Mouse (Mus musculus) layer of hippocampus, postnatal 36 days (tissue): Measurements from ENCODE around the gene Irf2bp2. TPM values are rescaled to one million over a fixed set of nuclear protein-coding genes. Genes with fewer than 3 reads are reported as not detected.
"Not testable (repeated sequence)": the region's sequence is repeated elsewhere in the genome, so short reads cannot be mapped to it uniquely, and the experiment has no call there.

Experiments
- DNase-seq, 2 experiments: peaks; one replicate each; pipeline ENCODE4 v3.0.0; 2022
- total RNA-seq, 2 experiments: library from RNA; stranded (reverse); gene quantifications; 2 replicates each; pipeline ENCODE4 v1.2.3; 2021

The Irf2bp2 gene
- total RNA-seq, 2 experiments from 2014 or later = 61.4 to 61.6 TPM

DNA sequence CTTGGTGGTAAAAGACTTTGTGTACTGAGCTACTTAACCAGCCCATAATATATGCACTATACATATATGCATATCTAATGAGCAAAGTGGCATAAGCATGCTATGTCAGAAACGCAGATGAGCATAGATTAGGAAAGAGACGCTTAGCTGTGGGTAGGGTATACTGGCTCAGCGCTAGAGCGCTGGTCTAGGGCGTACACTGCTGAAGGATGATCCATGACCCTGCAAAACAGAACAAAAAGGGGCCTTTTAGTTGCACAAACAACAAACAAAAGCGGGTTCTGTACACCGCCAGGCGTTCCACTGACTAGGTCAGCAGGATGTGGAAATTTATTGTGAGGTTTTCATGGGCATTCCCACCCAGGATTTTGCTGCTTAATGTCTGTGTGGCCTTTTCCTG lies 8.9 kb upstream of the Irf2bp2 start:
- no peak for DNase-seq

DNA sequence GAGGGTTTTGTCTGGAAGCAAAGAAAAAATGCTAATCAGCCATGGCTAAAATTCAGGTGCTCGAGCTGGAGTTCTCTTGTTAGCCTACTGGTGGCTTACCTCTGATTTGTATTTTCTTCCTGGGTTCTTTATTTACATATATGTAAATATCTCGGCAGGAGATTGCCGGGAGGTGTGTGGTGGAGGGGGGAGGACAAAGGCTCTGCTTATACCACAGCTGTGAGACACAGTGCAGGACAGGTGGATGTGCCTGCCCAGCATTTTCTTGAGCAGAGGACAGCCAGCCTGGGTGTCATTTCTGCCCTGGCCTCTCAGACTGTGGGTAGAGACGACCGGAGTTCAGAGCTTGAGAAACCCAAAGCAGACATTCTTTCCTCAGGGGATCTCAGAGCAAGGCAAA lies 7.5 kb upstream of the Irf2bp2 start:
- DNase-seq = no peak

DNA sequence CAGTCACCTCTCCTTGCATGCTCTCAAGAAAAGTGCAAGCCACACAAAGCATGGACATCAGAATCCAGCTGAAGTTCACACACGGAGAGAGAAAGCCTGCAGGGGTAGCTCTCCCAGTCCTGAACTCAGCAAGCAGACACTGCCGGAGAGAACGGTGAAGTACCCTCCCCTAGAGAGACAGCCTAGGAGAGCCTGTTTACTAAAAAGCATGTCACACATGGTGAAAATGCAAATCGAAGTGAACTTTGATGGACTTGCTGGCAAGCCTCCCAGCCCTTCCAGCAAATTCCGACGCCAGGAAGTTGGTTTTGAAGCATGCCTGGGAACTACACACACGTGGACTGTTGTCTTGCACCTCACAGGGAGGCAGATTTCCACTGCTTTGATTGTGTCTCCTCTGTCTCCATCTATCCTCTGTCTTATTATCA lies 7.0 kb upstream of the Irf2bp2 start:
- no peak for DNase-seq

DNA sequence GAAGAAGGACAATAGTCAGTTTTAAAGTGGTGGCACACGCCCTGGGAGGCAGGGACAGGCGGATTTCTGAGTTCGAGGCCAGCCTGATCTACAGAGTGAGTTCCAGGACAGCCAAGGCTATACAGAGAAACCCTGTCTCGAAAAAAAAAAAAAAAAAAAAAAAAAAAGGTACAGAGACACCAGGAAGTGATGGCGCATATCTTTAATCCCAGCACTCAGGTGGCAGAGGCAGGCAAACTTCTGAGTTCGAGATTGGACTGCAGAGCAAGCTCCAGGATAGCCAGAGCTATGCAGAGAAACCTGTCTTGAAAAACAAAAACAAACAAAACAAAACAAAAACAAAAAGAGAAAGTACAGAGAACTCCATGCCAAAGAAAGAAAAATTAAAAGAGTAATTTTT lies 6.6 kb upstream of the Irf2bp2 start:
- DNase-seq = not testable (repeated sequence)

DNA sequence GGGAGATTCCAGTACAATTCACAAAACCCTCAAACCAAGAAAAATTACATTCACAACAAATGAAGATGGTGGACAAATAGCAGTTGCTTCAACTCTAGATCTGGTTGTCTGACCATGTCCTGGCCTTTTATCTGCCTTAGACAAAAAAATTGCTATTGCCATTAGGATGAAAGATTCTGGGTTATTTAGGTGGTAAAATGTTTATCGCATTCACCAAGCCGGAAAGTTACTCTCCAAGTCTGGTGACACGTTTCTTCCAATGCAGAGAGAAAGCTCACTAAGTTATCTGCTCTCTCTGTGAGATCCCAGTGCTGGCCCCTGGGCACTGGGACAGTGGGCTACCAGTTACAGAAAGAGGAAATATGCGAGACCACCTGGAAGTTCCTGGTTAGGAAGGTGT lies 5.5 kb upstream of the Irf2bp2 start:
- DNase-seq = no peak

DNA sequence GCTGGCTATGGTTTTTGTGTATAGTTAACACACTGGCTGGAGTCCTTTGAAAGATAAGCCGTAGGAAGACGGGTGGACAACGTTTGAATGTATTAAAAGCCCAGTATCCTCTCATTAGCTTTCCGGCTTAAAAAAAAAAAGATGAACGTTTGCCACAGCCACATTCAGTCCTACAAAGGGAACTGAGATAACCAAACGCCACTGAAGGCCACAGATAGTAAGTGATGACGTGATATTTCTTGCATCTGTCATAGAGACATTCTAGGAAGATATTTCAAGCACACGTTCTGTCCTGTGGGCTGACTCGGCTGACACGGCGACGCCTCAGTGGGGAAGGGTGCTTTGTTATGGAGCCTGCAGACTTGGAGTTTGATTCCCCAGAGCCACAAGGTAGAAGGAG lies 4.4 kb upstream of the Irf2bp2 start:
- no peak for DNase-seq

DNA sequence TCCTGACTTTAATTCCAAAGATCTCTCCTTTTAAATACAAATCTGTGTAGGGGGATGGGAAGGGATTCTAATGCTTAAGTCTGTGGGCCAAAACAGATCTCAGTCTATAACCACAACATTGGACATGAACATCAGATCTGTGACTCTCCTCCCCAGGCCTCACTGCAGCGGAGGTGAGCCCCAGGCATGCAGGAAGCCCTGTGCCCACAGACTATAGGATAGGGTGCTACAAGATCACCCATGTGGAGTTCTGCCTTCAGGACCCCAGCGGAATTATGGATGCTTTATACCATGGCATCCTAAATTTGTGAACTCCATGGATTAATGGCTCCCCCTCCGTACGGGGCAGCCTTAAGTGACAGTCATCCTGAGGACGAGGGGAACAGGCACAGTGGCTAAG lies 2.9 kb upstream of the Irf2bp2 start:
- DNase-seq = no peak

DNA sequence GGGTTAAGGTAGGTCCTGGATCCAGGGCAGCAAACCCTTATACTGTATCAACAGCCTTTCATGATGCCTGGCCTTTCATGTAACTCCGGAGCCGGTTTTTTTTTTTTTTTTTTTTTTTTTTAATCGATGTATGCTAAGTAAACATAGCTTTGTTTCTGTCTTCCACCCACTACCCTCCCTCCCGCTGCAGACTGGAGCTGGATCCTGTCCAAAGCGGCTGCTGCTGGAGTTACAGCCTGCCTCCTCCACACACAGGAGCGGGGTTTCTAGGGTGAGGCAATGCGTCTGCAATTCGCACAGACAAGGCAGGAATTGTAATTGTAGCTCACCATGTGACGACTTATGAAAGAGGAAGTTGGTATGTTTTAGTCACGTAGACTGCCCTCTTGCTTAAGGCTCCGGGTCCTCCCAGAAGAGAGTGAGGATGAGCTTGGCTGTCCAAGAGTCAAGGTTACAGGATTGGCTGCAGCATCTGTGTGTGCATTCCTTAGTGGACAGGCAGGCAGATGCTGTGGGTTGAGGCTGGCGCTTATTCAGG lies 2.4 kb upstream of the Irf2bp2 start:
- DNase-seq = peak; percentile 86

DNA sequence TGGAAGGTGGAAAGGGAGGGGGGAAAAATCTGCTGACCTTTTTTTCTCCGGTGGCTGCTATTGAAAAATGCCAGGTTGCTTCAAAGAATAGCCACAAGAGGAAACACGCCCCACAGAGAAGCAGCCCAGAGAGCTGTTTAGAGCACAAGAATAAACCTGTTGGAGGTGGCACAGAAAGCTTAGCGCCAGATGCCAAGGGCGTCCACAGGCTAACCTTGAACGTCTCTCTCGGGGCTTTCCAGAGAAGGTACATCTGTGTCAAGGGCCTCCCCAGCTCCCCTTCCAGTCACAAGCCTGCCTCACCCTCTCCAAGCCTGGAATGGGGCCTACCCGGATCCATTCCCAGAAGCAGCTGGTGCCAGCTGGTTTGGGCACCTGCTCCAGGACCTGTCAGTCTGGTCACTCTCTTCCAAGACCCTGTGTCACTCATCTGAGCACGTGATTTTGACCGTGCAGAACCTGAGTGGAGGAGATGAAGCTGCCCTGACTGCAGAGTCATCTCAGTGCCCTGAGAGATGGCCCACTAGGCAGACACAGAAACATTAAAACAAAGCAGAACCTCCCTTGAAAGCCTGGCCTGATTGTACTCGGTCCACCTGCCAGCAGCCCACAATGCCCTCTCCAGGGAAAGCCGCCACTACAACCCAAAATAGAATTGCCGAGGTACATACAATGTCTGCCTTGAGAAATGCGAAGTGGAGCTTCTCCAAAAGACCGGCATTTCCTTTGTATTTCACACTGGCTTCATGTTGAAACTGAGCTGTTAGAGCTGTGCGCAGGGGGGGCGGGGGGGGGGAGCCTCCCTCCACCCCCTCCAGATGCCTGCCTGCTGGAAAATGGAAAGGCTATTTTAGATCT lies 1.6 kb upstream of the Irf2bp2 start:
- peak; percentile 57 to 67 for DNase-seq

DNA sequence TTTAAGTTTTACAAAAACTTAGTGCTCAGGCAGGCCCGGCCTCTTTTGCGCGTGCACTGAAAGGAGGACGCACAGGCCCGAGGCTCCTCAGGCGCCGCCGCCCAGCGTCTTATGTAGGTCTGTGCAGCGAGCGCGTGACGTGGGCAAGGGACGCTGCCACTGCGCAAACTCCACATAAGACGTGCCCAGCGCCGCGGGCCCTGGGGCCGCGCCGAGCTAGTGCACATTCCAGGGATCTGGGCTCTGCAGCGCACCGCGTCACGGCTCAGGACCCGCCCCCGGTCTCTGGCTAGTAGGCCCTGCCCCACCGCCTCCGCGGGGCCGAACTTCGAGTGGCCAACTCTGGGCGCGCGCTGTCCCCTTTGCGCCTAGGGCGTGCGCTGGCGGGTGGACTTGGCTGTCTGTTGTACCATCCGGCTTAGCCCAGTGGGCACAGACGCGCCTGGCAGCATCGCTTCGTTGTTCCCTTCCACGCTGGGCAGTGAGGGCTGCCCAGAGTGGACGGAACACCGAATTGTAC lies 755 bp upstream of the Irf2bp2 start:
- DNase-seq = peak; percentile 97 to 98

DNA sequence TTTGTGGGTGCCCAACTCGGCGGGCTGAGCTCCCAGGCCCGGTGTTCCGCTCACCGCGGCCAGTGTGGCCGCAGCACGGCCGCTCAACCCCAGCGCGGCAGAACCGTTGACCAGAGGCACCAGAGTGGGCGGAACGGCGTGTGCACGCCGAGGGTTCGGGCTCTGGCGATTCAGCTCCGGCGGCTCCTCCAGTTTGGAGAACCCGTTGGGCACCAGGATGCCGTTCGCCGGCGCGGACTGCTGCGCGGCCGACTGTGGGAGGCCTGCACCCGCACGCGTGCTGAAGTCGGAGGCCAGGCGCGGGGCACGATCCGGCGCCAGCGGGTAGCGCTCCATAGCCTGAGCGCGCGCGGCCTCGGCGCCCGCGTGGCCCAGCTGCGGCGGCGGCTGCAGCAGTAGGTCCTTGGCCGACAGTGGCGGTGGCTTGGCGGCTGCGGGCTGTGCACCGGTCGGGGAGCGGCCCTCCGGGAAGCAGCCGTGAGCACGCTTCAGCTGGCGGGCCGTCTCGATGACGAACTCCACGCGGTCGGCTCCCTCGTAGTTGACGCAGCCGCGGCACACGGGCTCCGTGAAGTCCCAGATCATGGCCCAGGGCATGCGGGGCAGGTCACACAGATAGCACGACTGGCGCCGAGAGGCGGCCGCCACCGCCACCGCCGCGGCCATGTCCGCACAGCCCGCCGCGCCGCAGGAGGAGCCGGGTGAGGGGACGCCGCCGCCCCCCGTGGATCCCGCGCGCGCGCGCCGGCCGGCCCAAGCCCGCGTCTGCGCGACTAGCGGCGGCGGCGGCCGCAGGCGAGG lies 815 bp downstream of the Irf2bp2 start:
- DNase-seq = peak; percentile 59 to 60

DNA sequence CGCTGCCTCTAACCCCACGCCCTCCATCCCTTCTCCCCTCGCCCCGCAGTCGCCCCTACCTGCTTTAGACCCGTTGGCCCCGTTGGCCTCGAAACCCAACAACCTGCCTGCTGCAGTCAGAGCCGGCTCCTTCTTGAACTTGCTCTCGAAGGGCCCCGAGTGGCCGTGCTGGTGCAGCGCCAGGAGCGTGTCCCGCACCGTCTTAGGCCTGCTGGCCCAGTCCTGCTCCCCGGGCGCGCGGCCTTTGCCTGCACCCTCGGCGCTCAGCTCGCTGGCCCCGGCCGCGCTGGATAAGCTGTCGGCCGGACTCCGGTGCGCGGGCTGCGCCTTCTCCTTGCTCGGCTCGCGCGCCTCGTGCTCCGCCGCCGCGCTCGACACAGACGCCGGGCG lies 1.4 kb downstream of the Irf2bp2 start:
- peak; percentile 37 to 51 for DNase-seq

DNA sequence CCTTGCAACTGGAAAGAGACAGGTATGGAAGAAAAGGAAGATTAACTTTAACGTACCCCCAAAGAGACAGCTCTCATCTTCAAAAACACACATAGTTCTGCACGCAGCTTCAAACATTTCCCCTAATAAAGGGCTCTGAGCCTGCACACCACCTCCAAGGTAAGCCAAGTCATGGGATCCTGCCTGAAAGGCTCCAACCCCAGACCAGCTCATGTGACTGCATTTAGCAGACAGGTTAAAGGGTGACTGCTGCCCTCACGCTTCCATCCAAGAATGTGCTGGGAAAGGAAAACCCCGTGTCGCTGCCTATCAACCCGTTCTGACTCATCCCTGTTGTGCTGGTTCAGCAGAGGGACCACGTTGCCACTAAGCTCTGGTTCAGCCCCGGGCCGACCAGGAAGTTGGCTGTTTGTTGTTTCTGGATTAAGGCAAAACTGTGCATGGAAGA lies 1.9 kb downstream of the Irf2bp2 start:
- peak; percentile 40 to 52 for DNase-seq

DNA sequence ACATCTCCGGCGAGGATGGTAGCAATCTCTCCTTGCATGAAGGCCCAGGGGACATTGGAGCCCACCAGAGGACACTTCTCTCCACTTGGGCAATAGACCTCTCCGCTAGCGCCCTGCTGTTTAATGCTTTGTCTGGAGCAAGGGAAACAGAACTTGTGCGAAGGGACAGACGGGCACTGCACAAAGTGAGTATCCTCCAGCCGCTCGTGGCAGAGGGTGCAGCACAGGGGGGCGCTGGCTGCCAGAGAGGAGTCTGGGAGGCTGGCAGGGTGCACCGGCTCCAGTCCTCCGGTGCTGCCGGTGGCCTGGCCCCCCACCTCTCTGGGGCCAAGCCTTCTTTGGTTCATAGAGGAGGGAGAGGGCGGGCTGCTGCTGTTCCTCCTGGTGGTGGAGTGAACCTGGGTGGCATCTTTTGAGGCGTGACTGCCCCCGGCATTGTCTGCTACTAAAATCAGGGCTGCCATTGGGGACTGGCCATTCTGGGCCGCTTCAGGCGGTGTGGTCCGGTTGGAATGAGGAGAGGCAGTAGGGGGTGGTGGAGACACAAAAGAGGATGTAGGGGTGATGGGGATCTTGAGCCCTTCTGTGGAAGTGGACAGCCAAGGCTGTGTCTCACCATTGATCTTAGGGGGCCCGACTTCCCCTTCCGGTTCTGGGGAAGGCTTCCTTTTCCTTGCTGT lies 2.5 kb downstream of the Irf2bp2 start:
- peak; percentile 61 to 67 for DNase-seq

DNA sequence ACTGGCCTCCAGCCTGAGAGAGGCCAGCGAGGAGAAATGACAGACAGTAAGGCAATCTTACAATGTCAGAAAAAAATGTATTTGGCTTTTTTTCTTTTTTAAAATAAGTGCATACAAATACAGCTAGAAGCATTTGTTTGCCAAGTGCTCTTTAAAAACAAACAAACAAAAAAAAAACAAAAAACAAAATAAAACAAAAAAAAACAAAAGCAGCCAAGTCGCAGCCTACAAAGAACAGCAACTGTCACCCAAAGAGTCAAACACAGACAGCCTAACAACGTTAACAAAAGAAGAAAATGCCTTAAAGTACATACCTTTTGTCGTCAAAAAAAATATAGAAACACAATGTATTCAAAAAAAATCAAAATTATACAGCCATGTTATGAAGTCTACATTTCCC lies 3.2 kb downstream of the Irf2bp2 start:
- no peak for DNase-seq

DNA sequence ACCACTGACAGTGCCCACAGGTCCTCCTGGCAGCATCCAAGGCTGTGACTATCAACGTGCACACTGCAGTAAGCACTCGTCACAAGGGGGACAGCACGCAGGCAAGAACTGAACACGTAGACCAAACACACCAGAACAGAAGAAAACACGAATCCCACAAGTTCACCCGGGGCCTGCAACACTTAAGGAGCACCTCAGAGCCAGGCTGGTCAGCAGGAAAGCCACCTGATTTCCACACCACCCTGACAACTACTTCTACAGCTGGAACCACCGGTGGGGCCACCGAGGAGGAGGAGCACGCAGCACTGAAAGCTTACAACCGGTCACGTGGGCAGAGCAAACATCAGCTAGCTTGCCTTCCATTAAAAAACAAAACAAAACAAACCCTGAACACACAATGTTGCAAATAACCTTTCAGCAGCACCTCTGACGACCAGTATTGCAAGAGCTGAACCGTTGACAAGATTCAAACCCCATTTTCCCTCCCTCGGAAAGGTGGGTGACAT lies 3.7 kb downstream of the Irf2bp2 start:
- DNase-seq = peak; percentile 42 to 46

DNA sequence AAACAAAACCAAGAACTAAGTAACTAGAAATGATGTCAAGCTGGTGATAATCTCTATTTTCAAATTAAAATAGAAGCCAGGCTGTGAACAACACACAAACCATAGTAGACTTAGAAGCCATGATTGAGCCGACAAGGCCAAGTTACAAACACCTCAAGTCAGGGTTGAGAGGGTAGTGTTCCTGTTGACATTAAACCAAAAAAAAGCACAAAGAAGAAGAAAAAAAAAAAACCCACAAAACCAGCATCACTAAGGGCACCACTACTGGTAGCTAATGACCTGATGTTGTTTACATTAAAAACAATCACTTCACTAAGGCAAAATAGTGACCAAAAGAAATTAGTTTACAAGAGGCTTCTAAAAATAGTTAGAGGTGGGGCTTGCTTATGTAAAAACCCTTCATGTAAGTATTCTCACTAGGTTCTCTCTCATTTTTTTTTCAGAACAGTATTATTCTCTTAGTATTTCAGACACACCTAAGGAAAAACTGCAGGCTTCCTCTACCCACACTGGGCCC lies 4.2 kb downstream of the Irf2bp2 start:
- no peak for DNase-seq

DNA sequence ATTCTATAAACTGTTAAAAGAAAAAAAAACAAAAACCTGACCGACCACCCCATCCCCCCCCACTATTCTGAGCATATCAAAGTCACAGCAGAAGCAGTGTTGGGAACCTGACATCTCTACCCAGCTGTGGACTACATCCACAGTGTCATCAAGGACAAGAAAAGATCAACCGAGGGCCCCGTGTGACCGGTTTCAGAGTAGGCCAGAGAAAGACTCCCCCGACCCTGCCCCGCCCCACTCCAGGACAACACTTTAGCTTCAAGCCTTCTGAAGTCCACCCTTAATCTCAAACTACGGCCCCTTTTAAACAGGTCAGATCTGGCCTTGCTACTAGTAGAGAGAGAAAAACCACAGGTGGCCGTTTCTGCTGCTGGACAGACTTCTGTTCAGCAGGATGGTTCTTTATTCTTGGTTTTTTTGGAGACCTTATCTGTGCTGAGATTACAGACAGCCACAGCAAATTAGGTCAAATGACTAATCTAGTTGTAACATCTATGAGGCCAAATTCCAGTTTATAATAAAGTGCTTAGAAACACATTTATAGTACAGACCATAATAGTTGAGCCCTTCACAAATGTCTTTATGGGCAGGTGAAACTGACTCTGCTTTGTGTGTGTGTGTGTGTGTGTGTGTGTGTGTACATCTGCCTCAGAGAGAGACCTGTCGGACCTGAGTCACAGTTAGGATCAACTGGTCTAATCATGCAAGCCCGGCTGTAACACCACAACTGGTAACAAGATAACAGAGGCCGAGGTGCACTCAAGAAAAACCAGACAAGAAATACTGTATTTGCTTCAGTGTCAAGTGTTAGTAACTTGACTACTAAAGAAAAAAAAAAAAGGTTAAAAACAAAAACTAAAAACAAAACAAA lies 4.9 kb downstream of the Irf2bp2 start:
- DNase-seq = no peak

DNA sequence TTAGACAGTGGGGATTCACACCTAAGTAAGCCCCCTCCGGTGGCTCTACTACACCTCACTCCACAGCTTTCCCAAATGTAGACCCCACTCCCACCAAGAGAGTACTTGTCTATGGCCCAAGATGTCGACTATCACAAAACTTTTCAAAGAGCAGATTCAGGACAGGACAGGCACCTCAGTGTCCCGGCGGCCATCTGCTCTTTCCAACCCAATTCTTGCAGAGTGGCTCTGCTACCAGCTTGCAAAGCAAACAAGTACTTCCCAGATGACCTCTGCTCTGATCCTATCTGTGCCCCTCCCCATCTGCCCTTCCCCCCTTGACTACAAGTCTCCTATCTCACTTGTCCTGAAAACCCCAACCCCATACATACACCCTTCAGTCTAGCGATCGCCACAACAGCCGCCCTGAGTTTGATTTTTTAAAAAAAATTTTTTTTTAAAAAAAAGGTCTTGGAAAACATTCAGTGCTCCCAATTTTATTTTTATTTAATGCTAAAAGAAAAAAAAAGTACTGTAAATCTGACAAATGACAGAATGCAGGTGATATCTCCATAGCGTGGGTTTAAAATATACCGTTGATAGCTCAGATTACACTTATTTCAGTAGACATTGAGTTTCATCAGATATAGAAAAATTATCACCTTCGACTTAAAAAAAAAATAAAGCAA lies 5.8 kb downstream of the Irf2bp2 start:
- DNase-seq = no peak
